Mouse (Mus musculus): ENCODE measurements at regions not wholly inside any gene's neighbourhood (a gene's known extent, or its start where the extent isn't known, plus 50 kb on each side); places are given as distances from the start of the nearest gene placed in this dataset.
"Not testable (repeated sequence)": the region's sequence is repeated elsewhere in the genome, so short reads cannot be mapped to it uniquely, and the experiment has no call there.

GRCm38 (mm10) chr1:161728546-161729206, 59.6 kb downstream of the Fasl start:
- DNase-seq (ENCODE audit: low spot score in 2 of 2) = no peak

- DNase-seq (ENCODE audit: low spot score in 2 of 2) = not testable (repeated sequence)
These were observed 60.9 kb downstream of the Fasl start for GRCm38 (mm10) chr1:161727357-161727756.

GRCm38 (mm10) chr1:161726098-161726497, 62.2 kb downstream of the Fasl start:
- not testable (repeated sequence) for DNase-seq (ENCODE audit: low spot score in 2 of 2)

DNA sequence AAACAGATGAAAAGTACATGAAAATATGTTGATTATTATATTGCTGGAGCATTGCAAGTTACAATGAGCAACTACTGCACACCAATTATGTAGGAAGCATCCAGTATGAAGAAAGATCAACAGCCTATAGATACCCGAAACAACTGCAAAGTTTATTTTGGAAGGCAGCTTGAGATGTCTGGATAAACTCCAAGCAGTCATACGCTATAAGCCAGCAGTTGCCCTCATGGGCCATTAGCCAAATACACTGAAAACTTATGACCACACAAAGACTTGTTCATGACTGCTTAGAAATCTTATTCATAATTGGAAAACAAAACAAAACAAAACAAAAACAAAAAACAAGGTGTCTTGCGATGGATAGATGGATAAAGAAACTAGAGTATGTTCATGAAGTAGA, 68.4 kb downstream of the Fasl start:
- no peak for DNase-seq (ENCODE audit: low spot score in 2 of 2)

GRCm38 (mm10) chr1:161718254-161718653, 70.0 kb downstream of the Fasl start:
- no peak for DNase-seq (ENCODE audit: low spot score in 2 of 2)

DNA sequence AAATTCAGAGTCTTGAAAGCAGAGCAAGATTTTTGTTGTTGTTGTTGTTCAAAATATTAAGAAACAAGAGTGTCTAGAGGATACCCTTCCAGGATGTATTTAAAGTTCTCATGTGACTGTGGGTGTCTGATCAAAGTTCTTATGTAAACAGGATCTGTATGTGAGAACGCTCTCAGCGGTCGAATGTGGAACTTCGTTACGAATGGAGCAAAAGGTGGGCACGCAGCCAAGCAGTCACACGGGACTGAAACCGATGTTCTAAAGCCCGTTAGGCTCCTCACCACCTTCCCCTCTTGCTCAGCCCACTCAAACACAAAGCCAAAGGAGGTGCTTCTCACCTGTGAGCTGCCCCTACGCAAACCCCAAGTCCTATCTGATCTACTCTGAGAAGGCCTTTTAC, 75.4 kb downstream of the Fasl start:
- peak; percentile 28 to 64 for DNase-seq (ENCODE audit: low spot score in 2 of 2)

DNA sequence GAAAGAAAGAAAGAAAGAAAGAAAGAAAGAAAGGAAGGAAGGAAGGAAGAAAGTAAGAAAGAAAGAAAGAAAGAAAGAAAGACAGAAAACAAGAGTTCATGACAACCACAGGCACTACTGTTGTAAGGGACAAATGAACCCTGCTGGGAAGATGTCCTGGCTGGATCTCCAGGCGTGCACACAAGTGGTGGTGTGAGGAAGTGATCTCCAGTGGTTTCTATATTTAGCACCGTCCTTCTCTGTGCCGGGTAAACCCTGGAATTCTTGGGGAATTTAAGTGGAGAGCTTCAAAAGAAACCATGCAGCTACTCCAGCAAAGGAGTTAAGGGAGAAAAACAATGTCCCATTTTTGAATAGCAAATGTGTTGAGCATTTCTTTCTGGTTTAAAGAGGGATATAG, 76.0 kb downstream of the Fasl start:
- no peak for DNase-seq (ENCODE audit: low spot score in 2 of 2)

DNA sequence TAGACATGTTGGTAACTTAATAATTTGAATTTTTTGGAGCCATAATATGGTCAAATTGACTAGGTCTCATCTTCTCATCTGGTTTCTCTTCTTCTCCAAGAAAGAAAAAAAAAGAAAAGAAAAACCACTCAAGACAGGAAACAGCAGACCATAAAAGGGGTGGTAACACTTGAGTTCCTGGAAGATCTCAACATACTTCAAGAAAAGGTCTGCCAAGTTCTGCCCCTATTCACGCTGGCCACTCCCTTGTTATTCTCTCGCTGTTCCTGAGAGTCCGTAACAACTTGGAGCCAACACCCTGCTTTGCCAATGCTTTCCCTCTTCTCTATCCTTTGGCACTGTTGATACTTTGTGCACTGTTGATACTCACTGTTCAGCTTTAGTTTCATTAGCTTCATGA, 81.2 kb downstream of the Fasl start:
- DNase-seq (ENCODE audit: low spot score in 2 of 2) = no peak

GRCm38 (mm10) chr1:161704961-161705360, 83.3 kb downstream of the Fasl start:
- DNase-seq (ENCODE audit: low spot score in 2 of 2) = no peak

- DNase-seq (ENCODE audit: low spot score in 2 of 2) = no peak
These were observed 83.8 kb downstream of the Fasl start for GRCm38 (mm10) chr1:161704527-161704926.

DNA sequence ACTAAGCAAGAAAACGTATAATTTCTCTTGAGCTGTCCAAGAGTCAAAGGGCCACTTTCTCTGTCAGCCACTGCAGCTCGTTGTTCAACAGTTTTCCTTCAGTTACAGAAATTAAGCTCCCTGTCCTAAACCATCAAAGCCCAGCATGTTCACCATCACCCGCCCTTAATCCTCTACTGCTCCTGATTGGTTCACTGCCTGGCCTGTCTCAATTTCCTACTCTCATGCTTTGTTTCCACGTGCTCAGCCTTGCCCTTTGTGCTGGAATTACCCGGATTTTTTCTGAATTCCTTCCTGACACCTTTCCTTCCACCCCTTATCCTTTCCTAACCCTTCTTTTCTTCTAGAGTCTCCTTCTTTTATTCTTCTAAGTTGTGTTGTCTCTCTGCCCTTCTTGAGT, 92.4 kb downstream of the Fasl start:
- no peak for DNase-seq (ENCODE audit: low spot score in 2 of 2)

DNA sequence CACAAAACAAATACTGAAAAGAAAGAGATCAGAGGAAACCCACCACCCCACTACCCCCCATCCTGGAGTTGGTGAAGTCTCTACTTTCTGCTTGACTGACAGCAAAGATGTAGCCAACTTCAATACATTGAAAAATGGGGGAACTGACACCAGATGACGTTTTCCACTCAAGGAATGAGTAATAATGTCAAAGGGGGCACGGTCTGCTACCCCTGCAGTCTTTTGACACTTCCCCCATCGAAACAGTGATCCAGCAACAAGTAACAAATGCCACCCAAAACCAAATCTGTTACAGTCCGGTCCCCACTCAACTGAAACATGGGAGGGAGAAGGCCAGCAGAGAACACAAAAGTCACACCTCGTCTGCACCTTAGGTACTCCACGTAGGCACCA, 94.5 kb downstream of the Fasl start:
- DNase-seq (ENCODE audit: low spot score in 2 of 2) = no peak

DNA sequence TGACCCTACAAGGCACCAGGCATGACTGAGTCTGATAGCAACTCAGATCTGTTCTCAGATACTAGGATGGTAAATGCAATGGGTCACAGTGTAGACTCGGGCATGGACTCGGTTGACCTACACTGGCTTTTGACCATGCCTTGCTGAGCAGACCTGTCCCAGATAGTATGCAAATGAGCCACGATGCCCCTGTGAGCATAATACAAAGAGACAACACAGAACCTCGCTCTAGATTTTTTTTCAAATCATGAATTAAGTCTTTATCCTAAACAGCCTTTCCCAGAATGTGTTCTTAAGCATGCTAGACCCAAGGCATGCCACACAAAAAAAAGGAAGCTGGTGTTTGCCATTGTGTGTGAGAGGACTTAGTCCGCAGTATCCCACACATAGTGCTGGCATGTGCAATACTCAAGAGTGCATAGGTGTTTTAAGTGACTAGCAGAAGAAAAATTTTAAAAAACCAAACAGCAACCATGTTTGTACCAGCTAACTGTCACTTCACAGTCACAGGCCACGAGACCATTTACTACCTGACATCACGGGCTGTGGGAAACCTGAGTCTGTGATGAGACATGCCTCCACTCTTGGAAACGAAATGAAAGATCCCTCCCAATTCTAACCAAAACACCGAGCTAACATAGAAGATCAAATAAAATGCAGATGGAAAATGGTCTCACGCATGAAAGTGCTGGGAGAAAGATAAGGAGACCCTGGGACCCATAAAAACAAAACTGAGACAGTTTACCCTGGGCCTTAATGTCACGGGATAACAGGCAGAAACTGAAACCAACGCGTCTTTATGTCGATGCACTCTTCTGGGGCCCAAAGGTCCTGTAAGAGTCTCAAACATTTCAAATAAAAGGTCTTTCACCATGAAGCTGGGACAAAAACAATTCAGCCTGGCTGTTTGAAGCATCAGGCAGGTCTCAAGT, 95.2 kb downstream of the Fasl start:
- no peak for DNase-seq (ENCODE audit: low spot score in 2 of 2)

DNA sequence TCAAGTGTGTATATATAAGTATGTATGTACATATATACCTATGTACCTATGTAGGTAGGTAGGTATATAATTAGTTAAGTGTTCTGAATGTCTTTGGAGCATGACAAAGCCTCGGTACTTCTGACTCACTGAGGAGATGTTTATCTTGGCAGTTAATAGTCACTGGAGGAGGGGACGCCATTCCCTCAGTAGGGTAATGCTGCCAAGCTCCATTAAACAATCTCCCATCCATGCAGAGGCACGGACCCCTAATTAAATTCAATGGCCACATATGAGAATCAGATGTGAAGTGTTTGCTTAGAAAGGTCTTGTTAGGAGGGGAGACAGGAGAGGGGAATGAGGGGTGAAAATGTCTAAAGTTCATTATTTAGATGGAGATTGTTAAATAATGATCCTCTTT, 99.3 kb downstream of the Fasl start:
- no peak for DNase-seq (ENCODE audit: low spot score in 2 of 2)

- peak; percentile 28 to 54 for DNase-seq (ENCODE audit: low spot score in 2 of 2)
These were observed 100.7 kb downstream of the Fasl start for GRCm38 (mm10) chr1:161687548-161687947.

DNA sequence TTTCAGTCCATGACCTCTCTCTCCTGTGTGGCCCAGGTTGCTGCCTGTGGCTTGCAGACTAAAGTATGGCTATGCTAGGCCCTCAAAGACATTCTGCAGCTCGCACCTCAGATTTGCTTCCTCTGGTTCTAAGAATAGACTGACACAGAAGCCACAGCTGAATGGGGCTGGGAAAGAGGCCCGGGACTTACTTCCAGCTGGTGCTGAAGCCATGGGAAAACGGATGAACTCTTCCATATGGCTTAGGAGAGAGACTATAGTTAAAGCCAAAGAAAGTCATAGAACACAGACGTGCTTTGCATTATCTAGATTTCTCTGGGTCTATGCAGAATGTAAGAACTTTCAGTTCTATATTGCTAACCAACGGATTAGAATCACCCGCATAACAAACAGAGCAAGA, 107.7 kb downstream of the Fasl start:
- DNase-seq (ENCODE audit: low spot score in 2 of 2) = no peak

- DNase-seq (ENCODE audit: low spot score in 2 of 2) = no peak
These were observed 117.4 kb downstream of the Fasl start for GRCm38 (mm10) chr1:161670937-161671336.

DNA sequence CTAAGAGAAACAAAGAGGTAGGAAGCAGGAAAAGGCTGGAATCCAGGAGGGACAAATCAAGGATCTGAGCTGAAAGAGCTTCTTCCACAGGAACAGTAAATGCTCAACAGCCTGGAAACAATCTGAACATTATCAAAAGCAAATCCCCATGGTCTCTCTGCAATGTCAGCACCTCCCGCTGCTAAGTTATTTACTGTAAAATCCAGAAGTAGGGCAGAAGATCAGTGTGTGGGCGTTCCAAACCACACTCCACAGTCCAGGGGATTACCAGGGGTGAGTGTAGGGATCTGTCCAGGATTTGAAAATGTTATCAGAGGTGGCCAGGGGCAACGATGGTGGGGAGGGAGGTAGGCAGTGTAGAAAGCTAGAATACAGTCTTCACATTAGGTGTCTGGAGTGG, 124.0 kb downstream of the Fasl start:
- DNase-seq (ENCODE audit: low spot score in 2 of 2) = no peak

GRCm38 (mm10) chr1:161663351-161663750, 124.9 kb downstream of the Fasl start:
- no peak for DNase-seq (ENCODE audit: low spot score in 2 of 2)

DNA sequence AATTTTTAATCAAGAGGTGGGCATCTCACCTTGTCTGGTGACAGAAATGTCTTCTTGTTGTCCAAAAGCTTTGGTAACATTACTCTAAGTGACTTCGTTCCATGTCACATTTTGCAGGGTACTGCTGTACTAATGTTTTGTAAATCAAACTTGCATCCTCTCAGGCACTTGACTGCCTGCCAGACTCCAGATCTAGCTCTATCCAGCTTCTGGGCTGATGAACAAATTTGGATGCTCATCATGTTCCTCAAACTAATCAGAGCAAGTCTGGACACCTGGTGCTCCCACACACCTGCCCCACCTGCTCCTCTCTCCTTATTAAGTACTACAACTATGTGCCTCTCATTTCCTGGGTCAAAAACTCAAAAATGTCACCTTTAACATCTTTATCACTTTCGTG, 126.1 kb downstream of the Fasl start:
- no peak for DNase-seq (ENCODE audit: low spot score in 2 of 2)

DNA sequence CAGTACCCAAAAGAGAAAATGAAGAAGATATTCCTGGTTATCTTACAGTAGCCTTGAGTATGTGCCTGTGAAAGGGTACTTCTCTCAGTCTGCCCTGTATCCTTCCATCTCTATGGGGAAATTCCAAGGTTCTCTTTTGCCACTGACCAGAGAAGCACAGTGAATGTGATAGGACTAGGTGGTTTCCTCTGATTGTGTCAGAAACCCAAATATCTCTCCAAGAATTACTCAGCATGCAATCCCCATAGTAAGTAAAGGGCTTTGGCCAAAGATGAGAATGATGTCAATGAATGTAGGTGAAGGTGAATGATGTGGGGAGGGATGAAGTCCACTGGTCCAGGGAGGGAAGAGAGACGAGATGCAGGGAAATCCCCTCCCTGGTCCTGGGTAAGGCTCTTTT, 130.8 kb downstream of the Fasl start:
- DNase-seq (ENCODE audit: low spot score in 2 of 2) = no peak

DNA sequence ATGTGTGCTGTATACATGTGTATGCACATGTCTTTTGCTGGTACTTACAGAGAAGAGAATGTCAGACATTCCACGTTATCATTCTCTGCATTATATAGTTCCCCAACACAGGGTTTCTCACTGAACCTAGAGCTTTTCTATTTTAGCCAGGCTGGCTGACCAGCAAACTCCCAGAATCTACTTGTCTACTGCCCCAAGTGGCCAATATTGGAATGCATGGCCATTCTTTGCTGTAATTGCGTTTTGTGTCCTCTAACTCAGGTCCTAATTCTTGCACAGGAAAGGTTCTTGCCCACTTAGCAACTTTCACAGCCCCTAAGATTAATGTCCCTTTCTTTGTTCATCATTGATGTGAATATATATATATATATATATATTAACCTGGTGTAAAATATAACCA, 138.9 kb downstream of the Fasl start:
- DNase-seq (ENCODE audit: low spot score in 2 of 2) = no peak

DNA sequence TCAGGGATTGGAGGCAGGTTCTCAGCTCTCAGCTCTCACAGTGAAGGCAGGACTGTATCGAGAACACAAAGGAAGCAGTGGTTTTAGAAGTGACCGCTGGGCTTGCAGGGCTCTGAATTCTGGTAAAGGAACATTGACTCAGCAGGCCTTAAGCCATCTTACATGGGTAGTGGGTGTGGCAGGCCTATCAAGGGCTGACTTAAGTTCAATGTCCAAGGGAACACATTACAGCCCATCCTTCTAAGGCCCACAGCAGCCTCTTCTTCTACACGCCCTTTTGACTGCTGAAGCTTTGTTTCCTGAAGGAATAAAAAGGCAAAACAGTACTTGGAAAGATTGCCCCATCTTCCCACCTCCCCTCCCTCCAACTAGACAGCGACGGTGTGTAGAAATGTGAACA, 137.6 kb downstream of the Tnfsf18 start:
- no peak for DNase-seq (ENCODE audit: low spot score in 2 of 2)
